Mouse (Mus musculus) thymus, adult 18-20 months (tissue): Measurements from ENCODE around the gene Tmem265.

Experiments
- DNase-seq, 2 experiments: peaks; one replicate each; pipeline ENCODE4 v3.0.0; 2022; ENCODE audit warnings: mixed read lengths in 2 of 2

Gene Tmem265

GRCm38 (mm10) chr7:127588901-127589300 is 27.7 kb downstream of the Tmem265 start:
- no peak for DNase-seq

- DNase-seq = no peak
Measured at GRCm38 (mm10) chr7:127589637-127590036, 28.4 kb downstream of the Tmem265 start.

DNA sequence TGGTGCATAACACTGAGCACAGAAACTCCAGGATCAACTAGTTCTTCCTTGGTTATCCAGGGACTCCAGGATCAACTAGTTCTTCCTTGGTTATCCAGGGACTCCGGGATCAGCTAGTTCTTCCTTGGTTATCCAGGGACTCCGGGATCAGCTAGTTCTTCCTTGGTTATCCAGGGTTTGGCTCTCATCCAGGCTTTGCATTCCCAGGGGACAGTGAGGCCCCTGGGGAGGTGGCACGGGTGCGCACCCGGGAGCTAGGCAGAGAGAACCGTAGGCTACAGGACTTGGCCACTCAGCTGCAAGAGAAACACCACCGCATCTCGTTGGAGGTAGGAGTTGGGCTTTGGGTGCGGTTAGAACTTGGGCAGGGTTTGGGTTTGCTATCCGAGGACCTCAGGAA is 29.9 kb downstream of the Tmem265 start:
- DNase-seq = no peak

DNA sequence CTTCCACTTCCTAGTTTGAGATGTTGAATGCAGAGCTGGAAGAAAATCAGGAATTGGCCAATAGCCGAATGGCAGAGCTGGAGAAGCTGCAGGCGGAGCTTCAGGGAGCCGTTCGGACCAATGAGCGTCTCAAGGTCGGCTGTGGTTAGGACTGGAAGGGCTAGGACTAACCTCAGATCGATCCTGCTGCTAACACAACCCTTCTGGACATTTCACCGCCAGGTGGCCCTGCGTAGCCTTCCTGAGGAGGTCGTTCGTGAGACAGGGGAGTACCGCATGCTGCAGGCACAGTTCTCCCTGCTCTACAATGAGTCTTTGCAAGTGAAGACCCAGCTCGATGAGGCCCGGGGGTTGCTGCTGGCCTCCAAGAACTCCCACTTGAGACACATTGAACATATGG is 31.4 kb downstream of the Tmem265 start:
- DNase-seq = no peak

GRCm38 (mm10) chr7:127596747-127597146 is 35.6 kb downstream of the Tmem265 start:
- DNase-seq = no peak

- no peak for DNase-seq
Measured at GRCm38 (mm10) chr7:127600612-127601011, 39.4 kb downstream of the Tmem265 start.

DNA sequence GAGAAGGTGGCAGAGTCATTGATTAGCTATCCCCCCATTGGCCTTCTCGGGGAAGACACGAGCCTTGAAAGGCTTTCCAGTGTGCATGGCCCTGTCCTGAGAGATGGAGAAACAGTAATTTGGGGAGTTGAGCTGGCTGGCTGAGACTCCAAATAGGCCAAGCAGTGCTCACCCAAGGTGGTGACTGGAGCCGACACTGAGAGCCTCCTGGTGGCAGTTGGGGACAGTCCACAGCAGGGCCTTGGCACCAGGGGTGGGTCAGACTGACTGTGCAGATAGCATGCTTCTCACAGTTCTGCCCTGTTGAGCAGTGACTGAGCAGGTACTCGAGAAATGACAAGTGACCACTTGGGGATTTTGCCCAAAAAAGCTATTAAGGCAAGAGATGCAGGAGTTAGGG is 40.5 kb downstream of the Tmem265 start:
- DNase-seq = no peak

GRCm38 (mm10) chr7:127602903-127603302 is 41.7 kb downstream of the Tmem265 start:
- no peak for DNase-seq

DNA sequence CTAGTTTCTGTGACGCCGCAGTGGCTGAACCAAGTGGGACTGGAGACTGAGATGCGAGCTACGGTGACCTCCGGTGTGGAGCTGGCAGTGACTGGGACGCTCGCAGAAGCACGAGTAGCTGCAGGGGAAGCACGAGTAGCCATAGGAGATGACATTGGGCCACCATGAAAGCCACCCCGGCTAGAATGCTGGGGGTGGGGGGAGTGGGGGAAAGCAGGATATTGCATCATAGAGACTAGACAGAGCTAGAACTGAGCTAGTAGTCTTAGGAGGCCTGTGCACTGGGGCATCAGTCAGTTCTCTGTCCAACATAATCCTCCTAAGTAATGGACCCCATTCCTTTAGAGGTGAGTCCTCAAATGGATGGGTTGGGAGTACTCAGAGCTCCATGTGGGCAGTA is 43.1 kb downstream of the Tmem265 start:
- DNase-seq = no peak

- no peak for DNase-seq
Measured at GRCm38 (mm10) chr7:127607150-127607549, 46.0 kb downstream of the Tmem265 start.

DNA sequence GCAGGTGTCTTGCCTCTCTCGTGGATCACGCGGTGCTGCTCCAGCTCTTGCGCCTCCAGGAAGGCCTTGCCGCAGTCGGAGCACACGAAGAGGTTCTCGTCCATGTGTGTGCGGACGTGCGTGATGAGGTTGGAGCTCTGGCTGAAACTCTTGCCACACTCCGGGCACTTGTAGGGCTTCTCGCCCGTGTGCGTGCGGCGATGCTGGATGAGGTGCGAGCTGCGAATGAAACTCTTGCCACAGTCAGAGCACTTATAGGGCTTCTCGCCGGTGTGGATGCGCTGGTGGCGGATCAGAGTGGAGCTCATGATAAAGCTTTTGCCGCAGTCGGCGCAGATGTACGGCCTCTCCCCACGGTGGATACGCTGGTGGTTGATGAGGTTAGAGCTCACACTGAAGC is 49.8 kb downstream of the Tmem265 start:
- no peak for DNase-seq

DNA sequence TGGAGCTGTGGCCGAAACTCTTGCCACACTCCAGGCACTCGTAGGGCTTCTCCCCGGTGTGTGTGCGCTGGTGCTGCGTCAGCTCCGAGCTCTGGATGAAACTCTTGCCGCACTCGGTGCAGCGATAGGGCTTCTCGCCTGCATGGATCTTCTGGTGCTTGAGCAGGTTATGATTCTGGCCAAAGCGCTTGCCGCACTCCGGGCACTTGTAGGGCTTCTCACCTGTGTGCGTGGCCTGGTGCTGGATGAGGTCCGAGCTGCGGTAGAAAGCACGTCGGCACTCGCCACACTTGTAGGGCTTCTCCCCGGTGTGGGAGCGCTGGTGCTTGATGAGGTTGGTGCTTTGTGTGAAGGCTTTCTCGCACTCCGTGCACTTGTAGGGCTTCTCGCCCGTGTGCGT is 50.4 kb downstream of the Tmem265 start:
- DNase-seq = peak in 1 of 2 experiments; percentile 2

DNA sequence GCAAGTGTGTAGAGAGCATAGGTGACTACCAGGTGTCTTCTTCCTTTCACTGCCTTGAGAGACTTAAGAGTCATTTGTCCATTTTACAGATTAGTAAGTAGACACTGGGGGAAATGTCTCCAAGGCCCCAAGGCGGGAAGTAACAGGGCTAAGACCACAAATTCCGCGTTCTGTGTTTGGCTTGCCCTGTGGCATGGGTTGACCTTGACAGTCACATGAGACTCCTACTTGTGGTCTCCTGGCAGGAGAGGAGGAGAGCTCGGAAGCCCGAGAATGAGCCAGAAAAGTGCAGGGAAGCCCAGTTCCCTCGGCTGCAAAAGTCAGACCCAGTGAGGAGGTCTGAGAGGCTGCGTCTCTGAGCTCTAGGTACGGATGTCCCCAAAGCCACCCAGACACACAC is 52.3 kb downstream of the Tmem265 start:
- peak in 1 of 2 experiments; percentile 4 for DNase-seq

GRCm38 (mm10) chr7:127614091-127614490 is 52.9 kb downstream of the Tmem265 start:
- peak in 1 of 2 experiments; percentile 12 for DNase-seq

DNA sequence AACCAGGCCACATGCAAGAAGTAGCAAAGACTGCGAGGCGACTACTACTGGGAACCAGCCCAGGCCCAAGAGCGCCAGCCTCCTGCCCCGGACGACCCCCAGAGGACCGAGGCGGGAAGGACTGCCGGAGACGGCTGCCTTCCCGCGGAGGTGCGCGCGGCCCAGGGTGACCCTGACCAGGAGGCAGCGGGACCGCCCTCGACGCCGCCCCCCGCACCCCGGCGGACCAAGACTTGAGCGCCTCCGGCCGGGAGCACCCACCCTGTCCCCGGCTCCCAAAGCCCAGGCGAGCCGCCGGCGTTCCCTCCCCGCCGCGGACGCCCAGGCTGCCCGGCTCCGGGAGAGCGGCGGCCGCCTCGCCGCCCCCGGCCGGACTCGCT is 53.3 kb downstream of the Tmem265 start:
- DNase-seq = peak; percentile 41 to 45

GRCm38 (mm10) chr7:127614891-127615843 is 54.0 kb downstream of the Tmem265 start, which contains the start of gene Zfp629:
TSS of gene Zfp629 (minus strand) at chr7:127615797.
- DNase-seq = peak; percentile 43 to 63

DNA sequence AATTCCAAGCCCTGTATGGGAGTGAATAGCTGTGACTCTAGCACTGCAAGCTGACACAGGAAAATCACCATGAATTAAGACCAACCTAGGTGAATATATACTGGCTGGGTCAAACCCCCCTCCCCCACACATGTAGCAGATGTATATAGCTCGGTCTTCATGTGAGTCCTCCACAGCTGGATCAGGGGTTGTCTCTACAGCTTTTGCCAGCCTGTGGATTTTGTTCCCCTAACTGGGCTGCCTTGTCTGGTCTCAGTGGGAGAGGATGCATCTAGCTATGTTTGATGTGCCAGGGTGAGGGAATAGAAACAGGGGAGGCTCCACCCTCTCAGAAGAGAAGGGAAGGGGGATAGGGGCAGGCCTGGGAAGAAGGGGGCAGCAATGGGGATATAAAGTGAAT is 55.1 kb downstream of the Tmem265 start:
- DNase-seq = peak in 1 of 2 experiments; percentile 45
